Mouse (Mus musculus): ENCODE data around the gene Stx17. TPM values are rescaled to one million over a fixed set of nuclear protein-coding genes. Genes with fewer than 3 reads are reported as not detected.

Stx17 gene
- total and polyA plus RNA-seq, 3 experiments = 7.2 to 10.0 (median 8.0) TPM

GRCm38 (mm10) chr4:48197925-48198324 is 73.2 kb downstream of the Stx17 start:
- Histone ChIP-seq H3K9me3 (replicated peaks; ENCODE audit: low read length) (no peaks in the 10 kb centered on the region), H3K4me2 (ENCODE audit: insufficient read depth, low read depth, poor library complexity, severe bottlenecking) (no peak overlapping the region), H3K27ac (ENCODE audit: insufficient read depth, low read depth) (no peak overlapping the region), H3K4me1 (ENCODE audit: control insufficient read depth in 1 of 2, insufficient read depth in 2 of 2) (no peaks in the 10 kb centered on the region), H3K4me3 (replicated peaks in 1 of 3; ENCODE audit: low read depth in 2 of 3, low read length in 2 of 3, poor library complexity in 1 of 3) (no peak overlapping the region), H3K9ac (ENCODE audit: insufficient read depth, low read depth) (no peak overlapping the region), H3K27me3 (replicated peaks) (no peaks in the 10 kb centered on the region), H3K36me3 (replicated peaks in 1 of 2; ENCODE audit: control insufficient read depth in 1 of 2, insufficient read depth in 1 of 2, low read length in 1 of 2) (peaks cover 37 to 83% of the 10 kb centered on the region in 2 experiments), H3K79me2 (replicated peaks; ENCODE audit: control insufficient read depth, extremely low read depth, insufficient read depth, poor library complexity, severe bottlenecking) (no peaks in the 10 kb centered on the region)
- no peak for DNase-seq (ENCODE audit: extremely low read depth)
- in situ Hi-C loops (cut with MboI; ENCODE audit: low pct_ligation_motif_present, low pct_unique_long_range_greater_than_20kb, low sequenced_read_pairs) (no loop called here), dilution Hi-C loops (cut with MboI; ENCODE audit: extremely low pct_ligation_motif_present, extremely low pct_unique_long_range_greater_than_20kb, low sequenced_read_pairs) (no loop called here)
- TF ChIP-seq NELFE (IDR thresholded peaks at IDR 0.05; ENCODE audit: low read depth, low read length) = no peak
- TF ChIP-seq MAFK (IDR thresholded peaks at IDR 0.05; ENCODE audit: insufficient replicate concordance, low read length) = no peak
- peak; percentile 17 for TF ChIP-seq RAD21 (IDR thresholded peaks at IDR 0.05; ENCODE audit: low read depth, low read length)
- TF ChIP-seq USF2 (conservative IDR thresholded peaks at IDR 0.05; ENCODE audit: low read depth, low read length) = no peak
- no peak for TF ChIP-seq KAT2A (IDR thresholded peaks at IDR 0.05; ENCODE audit: insufficient replicate concordance, low read length)
- no peak for TF ChIP-seq MEF2A (IDR thresholded peaks at IDR 0.05; ENCODE audit: borderline replicate concordance, low read depth, low read length)
- TF ChIP-seq UBTF (IDR thresholded peaks at IDR 0.05; ENCODE audit: low read depth, low read length) = no peak
- TF ChIP-seq TBP (conservative IDR thresholded peaks at IDR 0.05; ENCODE audit: low read depth, low read length) = no peak
- no peak for TF ChIP-seq IRF4 (IDR thresholded peaks at IDR 0.05; ENCODE audit: low read depth, low read length)
- no peak for TF ChIP-seq PAX5 (IDR thresholded peaks at IDR 0.05; ENCODE audit: low read length)
- no peak for TF ChIP-seq ZKSCAN1 (IDR thresholded peaks at IDR 0.05; ENCODE audit: borderline replicate concordance, low read depth, low read length)
- TF ChIP-seq ETS1 (conservative IDR thresholded peaks at IDR 0.05; ENCODE audit: low read depth, low read length) = no peak
- TF ChIP-seq POLR2A (IDR thresholded peaks at IDR 0.05; ENCODE audit: low read depth, low read length) = no peak
- no peak for TF ChIP-seq ZNF384 (IDR thresholded peaks at IDR 0.05; ENCODE audit: low read depth, low read length)
- no peak for TF ChIP-seq BHLHE40 (IDR thresholded peaks at IDR 0.05; ENCODE audit: low read depth, low read length)
- peak; percentile 29 for TF ChIP-seq SMC3 (IDR thresholded peaks at IDR 0.05; ENCODE audit: low read depth, low read length)
- TF ChIP-seq CTCF (conservative IDR thresholded peaks at IDR 0.05 in 1 of 2, IDR thresholded peaks at IDR 0.05 in 1 of 2; ENCODE audit: low read depth in 2 of 2, low read length in 2 of 2) = peak; percentile 7 to 40; a peak in 2 of 4 replicates
- no peak for TF ChIP-seq JUND (conservative IDR thresholded peaks at IDR 0.05; ENCODE audit: low read depth, low read length)
- no peak for TF ChIP-seq EP300 (IDR thresholded peaks at IDR 0.05; ENCODE audit: low read length)

- Histone ChIP-seq H3K27me3 (replicated peaks) (no peaks in the 10 kb centered on the region), H3K4me2 (ENCODE audit: insufficient read depth, low read depth, poor library complexity, severe bottlenecking) (no peak overlapping the region), H3K4me1 (ENCODE audit: control insufficient read depth in 1 of 2, insufficient read depth in 2 of 2) (no peaks in the 10 kb centered on the region), H3K9ac (ENCODE audit: insufficient read depth, low read depth) (no peak overlapping the region), H3K79me2 (replicated peaks; ENCODE audit: control insufficient read depth, extremely low read depth, insufficient read depth, poor library complexity, severe bottlenecking) (no peaks in the 10 kb centered on the region), H3K36me3 (replicated peaks in 1 of 2; ENCODE audit: control insufficient read depth in 1 of 2, insufficient read depth in 1 of 2, low read length in 1 of 2) (peaks cover 37 to 86% of the 10 kb centered on the region in 2 experiments), H3K4me3 (replicated peaks in 1 of 3; ENCODE audit: low read depth in 2 of 3, low read length in 2 of 3, poor library complexity in 1 of 3) (no peak overlapping the region), H3K9me3 (replicated peaks; ENCODE audit: low read length) (no peaks in the 10 kb centered on the region), H3K27ac (ENCODE audit: insufficient read depth, low read depth) (no peak overlapping the region)
- TF ChIP-seq NRF1 (IDR thresholded peaks at IDR 0.05; ENCODE audit: low read depth, low read length) (no peak), ZNF384 (IDR thresholded peaks at IDR 0.05; ENCODE audit: low read depth, low read length) (no peak), ETS1 (conservative IDR thresholded peaks at IDR 0.05; ENCODE audit: low read depth, low read length) (no peak), IRF4 (IDR thresholded peaks at IDR 0.05; ENCODE audit: low read depth, low read length) (no peak), JUN (IDR thresholded peaks at IDR 0.05; ENCODE audit: insufficient read depth, low read depth, low read length) (no peak), MAZ (IDR thresholded peaks at IDR 0.05; ENCODE audit: low read depth, low read length) (no peak), JUND (conservative IDR thresholded peaks at IDR 0.05; ENCODE audit: low read depth, low read length) (no peak), MAFK (IDR thresholded peaks at IDR 0.05; ENCODE audit: insufficient replicate concordance, low read length) (no peak), NELFE (IDR thresholded peaks at IDR 0.05; ENCODE audit: low read depth, low read length) (no peak)
- dilution Hi-C loops (cut with MboI; ENCODE audit: extremely low pct_ligation_motif_present, extremely low pct_unique_long_range_greater_than_20kb, low sequenced_read_pairs) (no loop called here), in situ Hi-C loops (cut with MboI; ENCODE audit: low pct_ligation_motif_present, low pct_unique_long_range_greater_than_20kb, low sequenced_read_pairs) (no loop called here)
- DNase-seq (ENCODE audit: extremely low read depth) = no peak
These were observed 73.7 kb downstream of the Stx17 start for GRCm38 (mm10) chr4:48198447-48198846.

Data from CH12.LX (cell line).